Mouse (Mus musculus) limb, embryonic 12.5 days (tissue): Measurements from ENCODE around the gene Lman1l. TPM values are rescaled to one million over a fixed set of nuclear protein-coding genes. Genes with fewer than 3 reads are reported as not detected.
A peak's percentile ranks its signal among the peaks of the same experiment; 100 is the strongest.

Experiments used
- ATAC-seq: fragments of 200-750 bp; cut with Nextera tagmentation; 2 replicates; pipeline ENCODE4 v1.8.0; 2017; ENCODE audit warnings: low read depth, moderate TSS enrichment; ENCODE audit not compliant: insufficient number of reproducible peaks, insufficient read depth, low FRiP score, low TSS enrichment
- H3K27ac ChIP-seq: fragments of 300-500 bp; sonication (generic); 2 replicates; pipeline ENCODE4 v1.5.1; 2016; ENCODE audit warnings: mild to moderate bottlenecking, moderate library complexity
- H3K27me3 ChIP-seq: fragments of 300-500 bp; sonication (generic); 2 replicates; pipeline ENCODE4 v1.6.1; 2016; ENCODE audit warnings: mild to moderate bottlenecking, moderate library complexity
- H3K36me3 ChIP-seq: fragments of 300-500 bp; sonication (generic); 2 replicates; pipeline ENCODE4 v1.6.1; 2016; ENCODE audit warnings: mild to moderate bottlenecking, moderate library complexity
- H3K4me1 ChIP-seq: fragments of 300-500 bp; sonication (generic); replicated peaks from 2 replicates; pipeline ENCODE4 v1.6.1; 2016
- H3K4me2 ChIP-seq: fragments of 300-500 bp; sonication (generic); 2 replicates; pipeline ENCODE4 v1.6.1; 2016; ENCODE audit warnings: mild to moderate bottlenecking, moderate library complexity
- H3K4me3 ChIP-seq: fragments of 300-500 bp; sonication (generic); replicated peaks from 2 replicates; pipeline ENCODE4 v1.5.1; 2016; ENCODE audit warnings: mild to moderate bottlenecking
- H3K9ac ChIP-seq: fragments of 300-500 bp; sonication (generic); replicated peaks from 2 replicates; pipeline ENCODE4 v1.6.1; 2016; ENCODE audit warnings: mild to moderate bottlenecking, moderate library complexity
- H3K9me3 ChIP-seq: fragments of 300-500 bp; sonication (generic); 2 replicates; pipeline ENCODE4 v1.6.1; 2016; ENCODE audit warnings: mild to moderate bottlenecking, moderate library complexity
- WGBS: fragments of 180-500 bp; shearing (Covaris S2); methylation state at CpG from one replicate; pipeline ENCODE4 v1.1.7; 2016; 5-methylcytosine and 5-hydroxymethylcytosine counted together
- polyA plus RNA-seq: library from polyadenylated mRNA; unstranded; fragments of >200 nt; fragmentation: Nextera tagmentation; extraction: Ambion mirVana; gene quantifications from 2 replicates; pipeline ENCODE4 v1.2.1, GENCODE M21; 2016

The Lman1l gene
- polyA plus RNA-seq, 1 experiment from 2014 or later: not detected

DNA sequence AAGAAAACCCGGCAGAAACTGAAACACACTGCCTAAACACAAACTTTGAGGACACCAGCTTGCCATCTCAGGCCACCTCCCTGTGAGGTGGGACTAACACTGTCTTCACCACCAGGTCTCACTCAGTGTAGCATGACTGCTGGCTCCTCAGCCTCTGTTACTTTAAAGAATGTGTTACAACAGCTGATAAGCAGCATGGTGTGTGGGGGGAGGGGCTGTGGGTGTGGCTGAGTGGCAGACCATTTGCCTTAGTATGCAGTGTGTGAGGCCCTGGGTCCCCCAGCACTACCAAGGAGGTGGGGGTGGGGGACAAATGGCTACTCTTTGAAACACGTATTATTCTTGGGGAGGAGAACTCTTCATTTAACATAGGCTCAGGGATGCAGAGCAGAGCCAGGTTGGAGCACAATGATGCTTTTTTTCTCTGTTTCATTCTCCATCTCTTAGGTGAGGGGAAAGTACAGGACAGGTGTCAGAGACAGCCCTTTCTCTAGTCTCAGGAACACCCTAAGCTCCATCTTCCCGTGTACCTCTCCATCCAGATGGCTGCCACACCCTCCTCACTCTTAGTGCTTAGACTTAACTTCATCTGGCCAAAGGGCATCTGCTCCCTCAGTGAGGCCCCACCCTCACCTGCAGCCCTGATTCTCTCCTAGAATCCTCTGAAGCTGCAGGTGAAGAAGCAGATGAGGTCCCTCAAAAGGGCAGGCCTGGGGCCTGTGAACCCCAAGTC lies 19.8 kb downstream of the Lman1l start:
- Histone ChIP-seq H3K4me3 (no peak overlapping the region), H3K27me3 (peaks cover 10% of the 10 kb centered on the region), H3K4me2 (no peak overlapping the region), H3K9me3 (no peaks in the 10 kb centered on the region), H3K9ac (no peak overlapping the region), H3K36me3 (no peaks in the 10 kb centered on the region), H3K4me1 (peaks cover 8% of the 10 kb centered on the region), H3K27ac (no peak overlapping the region)
- whole genome bisulfite sequencing: 7% methylated on average over 3 of the region's 3 CpGs
- ATAC-seq: no peak

DNA sequence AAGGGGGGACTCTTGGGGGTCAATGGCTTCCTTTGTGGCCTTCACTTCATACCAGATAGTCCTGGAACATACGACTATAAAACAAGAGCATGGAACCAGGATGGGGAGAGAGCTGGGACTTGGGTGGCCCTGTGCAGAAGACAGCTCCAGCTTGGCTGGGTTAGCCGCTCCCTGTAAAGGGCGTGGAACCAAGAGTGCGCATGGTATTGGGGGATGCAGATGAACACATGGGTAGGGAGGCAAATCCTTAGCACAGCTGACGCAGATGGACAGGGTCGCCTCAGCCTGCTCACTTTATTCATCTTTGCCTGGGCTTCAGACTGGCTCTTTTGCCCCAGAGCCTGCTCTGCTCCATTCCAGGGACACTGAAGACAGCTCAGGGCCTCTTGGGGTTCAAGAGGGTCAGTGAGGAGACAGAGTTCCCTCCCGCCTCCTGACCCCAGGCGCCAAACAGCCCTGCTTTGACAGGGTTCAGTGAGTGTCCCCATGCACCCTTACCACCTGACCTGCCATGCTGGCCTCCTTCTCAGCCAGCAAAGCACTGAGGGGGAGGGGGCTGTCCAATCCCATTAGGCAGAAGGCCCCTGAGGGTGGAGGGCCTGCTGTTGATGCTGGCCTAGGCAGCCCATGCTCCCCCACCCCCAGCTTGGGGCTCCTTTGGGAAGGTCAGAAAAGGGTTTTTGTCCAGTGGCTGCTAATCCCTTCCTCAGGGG lies 21.6 kb downstream of the Lman1l start:
- Histone ChIP-seq H3K27me3 (peaks cover 3% of the 10 kb centered on the region; the same call in 1 of the 2 replicates), H3K4me1 (peaks cover 8% of the 10 kb centered on the region), H3K36me3 (peaks cover 15% of the 10 kb centered on the region), H3K4me3 (no peak overlapping the region), H3K4me2 (no peak overlapping the region), H3K9ac (no peak overlapping the region), H3K9me3 (no peaks in the 10 kb centered on the region), H3K27ac (no peak overlapping the region)
- ATAC-seq: no peak
- 50% methylated on average over 8 of the region's 8 CpGs for WGBS

DNA sequence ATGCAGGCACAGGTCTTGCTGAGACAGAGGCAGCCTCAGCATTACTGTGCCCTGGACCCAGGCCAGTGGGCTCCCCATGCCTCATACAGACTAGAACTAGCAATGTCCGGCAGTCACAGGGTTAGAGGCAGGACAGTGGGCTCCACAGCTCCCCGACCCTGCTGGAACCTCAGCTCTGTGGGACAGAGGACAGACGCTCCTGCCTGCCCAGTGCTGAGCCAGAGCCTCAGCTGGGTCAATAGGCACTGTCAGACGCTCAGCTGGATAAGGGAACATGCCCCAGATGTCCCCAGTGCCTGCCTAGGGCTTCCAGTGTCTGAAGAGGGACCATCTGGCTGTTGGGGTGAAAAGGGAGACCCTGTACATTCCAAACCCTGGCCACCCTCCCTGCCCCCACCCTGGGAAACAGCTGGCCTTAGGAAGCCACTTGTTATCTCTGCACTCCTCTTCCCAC lies 22.6 kb downstream of the Lman1l start:
- Histone ChIP-seq H3K36me3 (peaks cover 26% of the 10 kb centered on the region), H3K27me3 (no peaks in the 10 kb centered on the region), H3K9me3 (no peaks in the 10 kb centered on the region), H3K4me1 (peaks cover 8% of the 10 kb centered on the region), H3K4me2 (no peak overlapping the region), H3K4me3 (no peak overlapping the region), H3K9ac (0 out of 2 replicates have a peak overlapping the region, but pooled peaks have one; percentile 18), H3K27ac (no peak overlapping the region)
- 30% methylated on average over 4 of the region's 4 CpGs for WGBS
- ATAC-seq: no peak

DNA sequence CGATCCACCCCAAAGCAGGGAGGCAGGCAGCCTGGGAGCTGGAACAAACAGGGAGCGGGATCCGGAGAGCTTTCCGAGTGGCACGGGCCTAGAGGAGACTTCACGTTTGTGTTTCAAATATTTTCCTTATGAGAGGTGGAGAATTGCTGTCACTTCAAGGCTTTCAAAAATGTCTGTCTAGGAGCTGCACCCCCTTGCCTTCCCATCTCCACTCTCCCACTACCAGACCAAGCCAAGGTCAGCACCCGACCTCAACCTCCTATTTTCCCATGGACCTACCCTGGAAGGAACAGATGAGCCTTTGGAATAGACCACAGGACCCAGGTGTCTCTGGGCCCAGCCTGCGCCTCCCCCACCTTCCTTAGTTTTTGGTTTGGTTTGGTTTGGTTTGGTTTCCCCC lies 23.3 kb downstream of the Lman1l start:
- whole genome bisulfite sequencing: 87% methylated on average over 8 of the region's 8 CpGs
- peaks cover 8% of the 10 kb centered on the region for H3K4me1 ChIP-seq

DNA sequence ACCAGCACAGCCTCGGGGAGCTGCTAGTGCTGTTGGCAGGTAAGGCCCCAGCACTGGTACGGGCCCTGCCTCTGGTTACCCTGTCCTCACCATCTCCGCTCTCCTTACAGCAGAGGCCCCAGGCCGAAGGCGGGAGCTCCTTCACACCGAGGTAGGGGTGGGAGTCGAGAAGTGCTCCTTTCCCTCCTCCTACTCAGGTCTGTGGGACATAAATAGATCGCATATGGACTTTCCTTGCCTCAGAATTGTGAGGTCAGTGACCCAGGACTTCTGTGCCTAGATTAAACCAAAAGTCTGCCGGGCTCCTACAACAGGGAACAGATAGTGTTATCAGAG lies 26.4 kb downstream of the Lman1l start:
- peaks cover 13% of the 10 kb centered on the region for H3K4me1 ChIP-seq
- no peak for ATAC-seq
- no peak overlapping the region for H3K4me3 ChIP-seq
- H3K36me3 ChIP-seq: peaks cover 35% of the 10 kb centered on the region
- H3K4me2 ChIP-seq: no peak overlapping the region
- no peaks in the 10 kb centered on the region for H3K9me3 ChIP-seq
- 78% methylated on average over 9 of the region's 9 CpGs for WGBS
- no peaks in the 10 kb centered on the region; the same call in 1 of the 2 replicates for H3K27me3 ChIP-seq
- H3K9ac ChIP-seq: no peak overlapping the region
- H3K27ac ChIP-seq: no peak overlapping the region

More for the DNA sequence above, 23.3 kb downstream of the Lman1l start:
- H3K27ac ChIP-seq: no peak overlapping the region
- H3K9me3 ChIP-seq: no peaks in the 10 kb centered on the region
- no peaks in the 10 kb centered on the region for H3K27me3 ChIP-seq
- H3K36me3 ChIP-seq: peaks cover 33% of the 10 kb centered on the region
- H3K9ac ChIP-seq: no peak overlapping the region
- H3K4me2 ChIP-seq: no peak overlapping the region
- no peak overlapping the region for H3K4me3 ChIP-seq
- ATAC-seq: no peak

DNA sequence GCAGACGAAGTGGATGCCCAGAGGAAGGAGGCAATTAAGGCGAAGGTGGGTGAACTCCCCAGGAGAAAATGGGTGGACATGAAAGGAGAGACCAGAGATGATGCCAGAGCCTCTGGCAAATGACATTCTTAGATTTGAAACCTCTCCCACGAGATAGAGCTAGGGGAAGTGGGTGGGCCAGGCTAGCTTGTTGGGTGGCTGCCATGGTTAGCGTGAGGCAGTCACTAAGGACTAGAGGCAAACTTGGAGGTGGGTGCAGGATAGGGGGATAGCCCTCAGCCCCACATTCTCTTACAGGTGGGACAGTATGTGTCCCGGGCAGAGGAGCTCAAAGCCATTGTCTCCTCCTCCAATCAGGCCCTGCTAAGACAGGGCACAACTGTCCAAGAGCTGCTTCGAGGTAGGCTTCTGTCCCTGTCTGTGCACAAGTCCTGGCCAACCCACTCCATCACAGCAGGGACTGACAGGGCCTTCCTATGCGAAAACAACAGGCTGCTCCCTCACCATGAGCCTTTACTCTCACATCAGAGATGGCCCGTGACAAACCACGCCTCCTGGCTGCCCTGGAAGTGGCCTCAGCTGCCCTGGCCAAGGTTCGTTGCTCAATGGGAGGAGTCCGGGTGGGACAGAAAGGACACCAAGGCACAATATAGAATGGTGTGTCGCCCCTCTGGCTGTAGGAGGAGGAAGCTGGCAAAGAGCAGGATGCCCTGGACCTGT lies 27.0 kb downstream of the Lman1l start:
- 65% methylated on average over 12 of the region's 12 CpGs for WGBS
- H3K27ac ChIP-seq: no peak overlapping the region
- no peaks in the 10 kb centered on the region for H3K9me3 ChIP-seq
- H3K36me3 ChIP-seq: peaks cover 35% of the 10 kb centered on the region
- H3K4me1 ChIP-seq: peaks cover 18% of the 10 kb centered on the region
- ATAC-seq: no peak
- no peaks in the 10 kb centered on the region; the same call in 1 of the 2 replicates for H3K27me3 ChIP-seq
- H3K4me3 ChIP-seq: no peak overlapping the region
- no peak overlapping the region for H3K4me2 ChIP-seq
- H3K9ac ChIP-seq: 0 out of 2 replicates have a peak overlapping the region, but pooled peaks have one; percentile 8

DNA sequence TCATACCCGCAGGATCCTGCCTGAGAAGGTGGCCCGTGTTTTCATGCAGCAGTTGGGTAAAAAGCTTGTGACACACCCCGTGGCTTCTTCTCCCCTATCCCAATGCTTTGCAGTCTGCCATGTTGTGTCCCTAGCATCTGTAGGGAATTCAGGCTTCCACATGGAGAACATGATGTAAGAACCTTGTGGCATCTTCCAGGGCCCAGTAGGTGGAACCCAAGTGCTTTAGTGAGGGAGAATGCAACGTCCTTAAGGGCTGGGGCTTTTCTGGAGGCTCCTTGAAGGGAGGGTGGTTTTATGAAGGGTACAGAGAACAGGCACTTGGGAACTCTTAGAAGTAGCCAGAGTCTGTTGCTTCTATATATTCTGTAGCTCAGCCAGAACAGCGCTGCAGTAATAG lies 29.8 kb downstream of the Lman1l start:
- ATAC-seq: no peak
- no peaks in the 10 kb centered on the region for H3K9me3 ChIP-seq
- peaks cover 19% of the 10 kb centered on the region for H3K4me1 ChIP-seq
- H3K36me3 ChIP-seq: peaks cover 54% of the 10 kb centered on the region
- H3K9ac ChIP-seq: no peak overlapping the region
- peak overlapping the region; percentile 91 for H3K4me2 ChIP-seq
- H3K27ac ChIP-seq: no peak overlapping the region
- 35% methylated on average over 5 of the region's 5 CpGs for WGBS
- H3K27me3 ChIP-seq: no peaks in the 10 kb centered on the region; the same call in 1 of the 2 replicates
- H3K4me3 ChIP-seq: peak overlapping the region; percentile 76

DNA sequence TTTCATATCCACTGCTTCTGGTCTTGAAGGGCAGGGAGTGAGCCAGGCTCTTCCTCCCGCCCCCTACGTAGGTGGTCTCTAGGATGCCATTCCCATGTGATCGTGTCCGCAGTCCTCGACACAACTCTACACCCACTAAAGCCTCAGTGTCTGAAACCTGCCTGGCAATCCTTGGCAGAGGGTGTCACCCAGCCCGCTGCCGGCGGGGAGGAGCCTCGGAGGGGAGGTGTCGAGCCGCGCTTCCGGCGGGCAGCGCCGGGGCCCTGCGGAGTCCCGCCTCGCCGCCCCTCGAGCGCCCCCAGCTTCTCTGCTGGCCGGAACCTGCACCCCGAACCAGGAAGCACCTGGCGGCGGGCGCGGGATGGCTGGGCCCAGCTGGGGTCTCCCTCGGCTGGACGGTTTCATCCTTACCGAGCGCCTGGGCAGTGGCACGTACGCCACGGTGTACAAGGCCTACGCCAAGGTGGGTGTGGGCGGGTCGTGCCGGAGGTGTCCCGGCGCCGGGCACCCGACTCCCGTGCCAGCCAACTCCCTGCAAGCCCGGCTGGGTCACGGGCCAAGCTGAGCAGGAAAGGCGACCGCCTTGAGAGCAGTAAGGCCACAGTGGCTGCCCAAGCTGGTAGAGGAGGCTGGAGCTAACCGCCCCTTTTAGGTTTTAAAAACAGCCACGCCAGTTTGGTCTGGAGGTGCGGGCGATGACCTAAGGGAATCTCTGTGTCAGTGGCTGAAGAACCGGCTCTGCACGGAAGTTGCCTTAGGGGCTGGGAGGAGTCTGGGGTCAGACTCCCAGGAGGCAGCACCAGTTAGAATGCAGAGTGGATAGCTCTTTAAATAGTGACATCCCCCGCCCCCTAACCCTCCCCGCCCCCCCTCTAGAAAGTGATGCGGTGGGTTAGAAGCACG lies 31.1 kb downstream of the Lman1l start, which contains the start of gene Ulk3:
TSS of gene Ulk3 (plus strand) at position 229 of the 903 bp plus-strand sequence.
- H3K9ac ChIP-seq: peak within 1 kb of the TSS; percentile 78
- WGBS: under 1% methylated on average over 58 of the region's 58 CpGs
- peaks cover 53% of the 10 kb centered on the region for H3K36me3 ChIP-seq
- peak within 1 kb of the TSS; percentile 87 for H3K27ac ChIP-seq
- H3K4me2 ChIP-seq: peak within 1 kb of the TSS; percentile 91
- no peaks in the 10 kb centered on the region for H3K9me3 ChIP-seq
- H3K4me3 ChIP-seq: peak within 1 kb of the TSS; percentile 76
- peaks cover 19% of the 10 kb centered on the region for H3K4me1 ChIP-seq
- no peaks in the 10 kb centered on the region; the same call in 1 of the 2 replicates for H3K27me3 ChIP-seq
- ATAC-seq: peak; percentile 83

DNA sequence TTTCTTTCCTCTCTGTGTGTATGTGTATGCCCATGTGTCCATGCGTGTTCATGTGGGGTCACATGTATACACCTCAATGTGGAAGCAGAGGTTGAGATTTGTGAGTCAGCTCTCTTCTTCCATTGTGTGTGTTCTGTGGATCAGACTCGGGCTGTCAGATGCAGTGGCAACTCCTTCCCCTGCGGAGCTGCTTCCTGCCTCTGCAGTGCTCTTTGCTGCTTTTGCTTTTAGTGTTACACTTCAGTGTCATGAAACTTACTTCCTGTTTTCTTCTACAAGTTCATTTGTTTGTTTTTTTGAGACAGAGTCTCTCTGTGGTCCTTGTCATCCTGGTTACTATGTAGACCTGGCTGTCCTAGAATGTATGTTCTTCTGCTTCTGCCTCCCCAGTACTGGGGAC lies 35.6 kb downstream of the Lman1l start:
- Histone ChIP-seq H3K27me3 (no peaks in the 10 kb centered on the region; the same call in 1 of the 2 replicates), H3K36me3 (peaks cover 74% of the 10 kb centered on the region), H3K4me1 (peaks cover 11% of the 10 kb centered on the region), H3K9me3 (no peaks in the 10 kb centered on the region), H3K9ac (no peak overlapping the region), H3K4me2 (no peak overlapping the region), H3K4me3 (no peak overlapping the region), H3K27ac (no peak overlapping the region)
- WGBS: 89% methylated on average over 3 of the region's 3 CpGs
- no peak for ATAC-seq

DNA sequence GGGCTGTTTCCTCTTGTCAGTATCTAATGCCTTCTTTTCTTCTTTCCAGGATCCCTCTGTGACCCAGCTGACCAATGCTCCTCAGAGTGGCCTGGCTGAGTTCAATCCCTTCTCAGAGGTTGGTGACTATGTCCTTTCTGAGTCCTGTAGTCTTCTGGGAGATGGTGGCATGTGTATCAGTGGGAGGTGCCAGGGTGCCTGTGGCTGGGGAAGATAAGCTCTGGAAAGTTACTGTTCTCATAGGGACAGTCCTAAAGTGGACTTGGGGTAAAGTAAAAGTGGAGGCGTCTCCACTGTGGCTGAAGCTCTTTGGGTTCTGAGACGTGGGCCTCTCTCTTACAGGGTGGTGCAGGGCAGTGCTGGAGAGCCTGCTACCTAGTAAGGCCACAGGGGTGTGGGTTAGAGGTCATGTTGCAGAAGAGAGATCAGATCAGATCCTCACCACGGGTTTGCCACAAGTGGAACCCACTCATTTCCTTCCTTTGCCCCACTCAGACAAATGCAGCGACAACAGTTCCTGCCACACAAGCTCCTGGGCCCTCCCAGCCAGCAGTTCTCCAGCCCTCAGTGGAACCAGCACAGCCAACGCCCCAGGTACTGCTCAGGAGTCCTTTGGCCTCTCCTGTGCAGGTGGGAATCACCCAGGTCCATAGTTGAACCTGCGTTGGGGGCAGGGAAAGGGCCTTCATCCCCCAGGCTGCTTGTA lies 43.3 kb downstream of the Lman1l start:
- H3K27ac ChIP-seq: no peak overlapping the region
- H3K36me3 ChIP-seq: peaks cover 65% of the 10 kb centered on the region
- no peak overlapping the region for H3K4me2 ChIP-seq
- no peaks in the 10 kb centered on the region for H3K27me3 ChIP-seq
- no peak for ATAC-seq
- no peaks in the 10 kb centered on the region for H3K9me3 ChIP-seq
- H3K9ac ChIP-seq: no peak overlapping the region
- no peaks in the 10 kb centered on the region for H3K4me1 ChIP-seq
- WGBS: 75% methylated on average over 6 of the region's 6 CpGs
- no peak overlapping the region for H3K4me3 ChIP-seq
